Mouse (Mus musculus): Measurements from ENCODE around the gene Nup210. TPM values are rescaled to one million over a fixed set of nuclear protein-coding genes. Genes with fewer than 3 reads are reported as not detected.
A peak's percentile ranks its signal among the peaks of the same experiment; 100 is the strongest.
"Not testable (repeated sequence)": the region's sequence is repeated elsewhere in the genome, so short reads cannot be mapped to it uniquely, and the experiment has no call there.

Gene Nup210
- polyA plus RNA-seq, 1 experiment from 2014 or later, result 27.5 TPM

- Histone ChIP-seq H3K9me3 (no peaks in the 10 kb centered on the region), H3K4me3 (no peak overlapping the region), H3K27me3 (no peaks in the 10 kb centered on the region), H3K9ac (no peak overlapping the region), H3K4me1 (0 out of 2 replicates have a peak, but pooled peaks cover 4% of the 10 kb centered on the region), H3K27ac (no peak overlapping the region), H3K36me3 (no peaks in the 10 kb centered on the region), H3K4me2 (no peak overlapping the region)
- no peak for ATAC-seq (ENCODE audit: borderline replicate concordance, extremely low read depth, low FRiP score, low TSS enrichment)
- WGBS, result 52% methylated on average over 1 of the region's 1 CpGs
Measured at GRCm38 (mm10) chr6:91130856-91131255, 14.2 kb upstream of the Nup210 start.

GRCm38 (mm10) chr6:91128996-91129395 is 12.4 kb upstream of the Nup210 start:
- Histone ChIP-seq H3K9me3 (no peaks in the 10 kb centered on the region), H3K36me3 (no peaks in the 10 kb centered on the region), H3K27me3 (no peaks in the 10 kb centered on the region), H3K27ac (no peak overlapping the region), H3K9ac (no peak overlapping the region), H3K4me3 (no peak overlapping the region), H3K4me2 (no peak overlapping the region), H3K4me1 (0 out of 2 replicates have a peak, but pooled peaks cover 4% of the 10 kb centered on the region)
- 46% methylated on average over 4 of the region's 4 CpGs for WGBS
- ATAC-seq (ENCODE audit: borderline replicate concordance, extremely low read depth, low FRiP score, low TSS enrichment), result no peak

- no peak overlapping the region for H3K4me3 ChIP-seq
- H3K4me2 ChIP-seq, result no peak overlapping the region
- H3K9me3 ChIP-seq, result no peaks in the 10 kb centered on the region
- 76% methylated on average over 2 of the region's 2 CpGs for WGBS
- H3K36me3 ChIP-seq, result no peaks in the 10 kb centered on the region
- H3K9ac ChIP-seq, result no peak overlapping the region
- H3K27me3 ChIP-seq, result no peaks in the 10 kb centered on the region
- no peak for ATAC-seq (ENCODE audit: borderline replicate concordance, extremely low read depth, low FRiP score, low TSS enrichment)
- H3K4me1 ChIP-seq, result no peaks in the 10 kb centered on the region
- no peak overlapping the region for H3K27ac ChIP-seq
Measured at GRCm38 (mm10) chr6:91125228-91125585, 8.6 kb upstream of the Nup210 start.

- no peak overlapping the region for H3K4me2 ChIP-seq
Measured at GRCm38 (mm10) chr6:91124286-91125227, 7.9 kb upstream of the Nup210 start.

GRCm38 (mm10) chr6:91123453-91123852 is 6.8 kb upstream of the Nup210 start:
- Histone ChIP-seq H3K4me1 (no peaks in the 10 kb centered on the region), H3K9ac (no peak overlapping the region), H3K27ac (no peak overlapping the region), H3K27me3 (no peaks in the 10 kb centered on the region), H3K9me3 (no peaks in the 10 kb centered on the region), H3K36me3 (no peaks in the 10 kb centered on the region), H3K4me3 (no peak overlapping the region), H3K4me2 (no peak overlapping the region)
- WGBS, result 68% methylated on average over 3 of the region's 3 CpGs
- no peak for ATAC-seq (ENCODE audit: borderline replicate concordance, extremely low read depth, low FRiP score, low TSS enrichment)

More at GRCm38 (mm10) chr6:91124286-91125227, 7.9 kb upstream of the Nup210 start:
- no peak overlapping the region for H3K4me3 ChIP-seq
- ATAC-seq (ENCODE audit: borderline replicate concordance, extremely low read depth, low FRiP score, low TSS enrichment), result no peak
- 29% methylated on average over 7 of the region's 7 CpGs for WGBS
- H3K27me3 ChIP-seq, result no peaks in the 10 kb centered on the region
- H3K9me3 ChIP-seq, result no peaks in the 10 kb centered on the region
- no peaks in the 10 kb centered on the region for H3K4me1 ChIP-seq
- H3K36me3 ChIP-seq, result no peaks in the 10 kb centered on the region
- H3K27ac ChIP-seq, result no peak overlapping the region
- no peak overlapping the region for H3K9ac ChIP-seq

- H3K4me2 ChIP-seq; H3K27ac ChIP-seq; H3K27me3 ChIP-seq; H3K4me3 ChIP-seq; ATAC-seq (ENCODE audit: borderline replicate concordance, extremely low read depth, low FRiP score, low TSS enrichment); H3K9me3 ChIP-seq; H3K36me3 ChIP-seq; H3K9ac ChIP-seq: not testable (repeated sequence)
- H3K4me1 ChIP-seq, result peaks cover 15% of the 10 kb centered on the region
- 92% methylated on average over 7 of the region's 7 CpGs for WGBS
Measured at GRCm38 (mm10) chr6:91121089-91121488, 4.5 kb upstream of the Nup210 start.

GRCm38 (mm10) chr6:91120206-91120605 is 3.6 kb upstream of the Nup210 start:
- Histone ChIP-seq H3K4me2 (no peak overlapping the region), H3K4me3 (no peak overlapping the region), H3K9me3 (no peaks in the 10 kb centered on the region), H3K4me1 (peaks cover 16% of the 10 kb centered on the region), H3K27me3 (peaks cover 4% of the 10 kb centered on the region; the same call in 1 of the 2 replicates), H3K9ac (no peak overlapping the region), H3K36me3 (no peaks in the 10 kb centered on the region), H3K27ac (no peak overlapping the region)
- ATAC-seq (ENCODE audit: borderline replicate concordance, extremely low read depth, low FRiP score, low TSS enrichment), result no peak
- WGBS, result 70% methylated on average over 2 of the region's 2 CpGs

GRCm38 (mm10) chr6:91118526-91118925 is 1.9 kb upstream of the Nup210 start:
- Histone ChIP-seq H3K36me3 (no peaks in the 10 kb centered on the region), H3K27me3 (peaks cover 4% of the 10 kb centered on the region; the same call in 1 of the 2 replicates), H3K27ac (no peak overlapping the region), H3K9me3 (no peaks in the 10 kb centered on the region), H3K4me1 (peaks cover 16% of the 10 kb centered on the region), H3K9ac (no peak overlapping the region), H3K4me3 (no peak overlapping the region), H3K4me2 (no peak overlapping the region)
- no peak for ATAC-seq (ENCODE audit: borderline replicate concordance, extremely low read depth, low FRiP score, low TSS enrichment)

- Histone ChIP-seq H3K9me3 (no peaks in the 10 kb centered on the region), H3K4me2 (peak overlapping the region; percentile 98), H3K27ac (no peak overlapping the region), H3K36me3 (no peaks in the 10 kb centered on the region), H3K9ac (no peak overlapping the region), H3K27me3 (peaks cover 4% of the 10 kb centered on the region; the same call in 1 of the 2 replicates), H3K4me1 (peaks cover 16% of the 10 kb centered on the region), H3K4me3 (peak overlapping the region; percentile 72)
- WGBS, result 2% methylated on average over 9 of the region's 9 CpGs
- ATAC-seq (ENCODE audit: borderline replicate concordance, extremely low read depth, low FRiP score, low TSS enrichment), result 0 out of 2 replicates have a peak, but pooled peaks have one; percentile 1
Measured at GRCm38 (mm10) chr6:91117149-91117548, 520 bp upstream of the Nup210 start.

GRCm38 (mm10) chr6:91115863-91116243 is 776 bp downstream of the Nup210 start:
- Histone ChIP-seq H3K4me2 (peak overlapping the region; percentile 98), H3K4me1 (peaks cover 16% of the 10 kb centered on the region), H3K4me3 (peak overlapping the region; percentile 72), H3K36me3 (no peaks in the 10 kb centered on the region), H3K9me3 (no peaks in the 10 kb centered on the region), H3K27ac (peak overlapping the region; percentile 76), H3K27me3 (peaks cover 4% of the 10 kb centered on the region; the same call in 1 of the 2 replicates), H3K9ac (peak overlapping the region; percentile 62)
- WGBS, result 14% methylated on average over 4 of the region's 4 CpGs
- no peak for ATAC-seq (ENCODE audit: borderline replicate concordance, extremely low read depth, low FRiP score, low TSS enrichment)

GRCm38 (mm10) chr6:91115158-91115557 is 1.5 kb downstream of the Nup210 start:
- Histone ChIP-seq H3K4me2 (peak overlapping the region; percentile 98), H3K27me3 (peaks cover 4% of the 10 kb centered on the region; the same call in 1 of the 2 replicates), H3K9me3 (no peaks in the 10 kb centered on the region), H3K9ac (no peak overlapping the region), H3K27ac (peak overlapping the region; percentile 76; the same call in 1 of the 2 replicates), H3K36me3 (no peaks in the 10 kb centered on the region), H3K4me3 (no peak overlapping the region), H3K4me1 (peaks cover 16% of the 10 kb centered on the region)
- WGBS, result 23% methylated on average over 1 of the region's 1 CpGs
- no peak for ATAC-seq (ENCODE audit: borderline replicate concordance, extremely low read depth, low FRiP score, low TSS enrichment)

GRCm38 (mm10) chr6:91114716-91115115 is 1.9 kb downstream of the Nup210 start:
- H3K27ac ChIP-seq, result peak overlapping the region; percentile 55
- H3K9ac ChIP-seq, result no peak overlapping the region
- H3K4me1 ChIP-seq, result peaks cover 16% of the 10 kb centered on the region

More at GRCm38 (mm10) chr6:91114716-91115115, 1.9 kb downstream of the Nup210 start:
- no peaks in the 10 kb centered on the region for H3K36me3 ChIP-seq
- H3K4me3 ChIP-seq, result no peak overlapping the region
- no peaks in the 10 kb centered on the region for H3K9me3 ChIP-seq
- ATAC-seq (ENCODE audit: borderline replicate concordance, extremely low read depth, low FRiP score, low TSS enrichment), result no peak
- peaks cover 4% of the 10 kb centered on the region; the same call in 1 of the 2 replicates for H3K27me3 ChIP-seq
- 14% methylated on average over 2 of the region's 2 CpGs for WGBS
- peak overlapping the region; percentile 35 for H3K4me2 ChIP-seq

All from lung, embryonic 15.5 days (tissue).